Mouse (Mus musculus): ENCODE data around the gene Ebpl. TPM values are rescaled to one million over a fixed set of nuclear protein-coding genes. Genes with fewer than 3 reads are reported as not detected.
A peak's percentile ranks its signal among the peaks of the same experiment; 100 is the strongest.

Gene Ebpl
- polyA plus RNA-seq, 1 experiment from 2014 or later: 6.7 TPM

DNA sequence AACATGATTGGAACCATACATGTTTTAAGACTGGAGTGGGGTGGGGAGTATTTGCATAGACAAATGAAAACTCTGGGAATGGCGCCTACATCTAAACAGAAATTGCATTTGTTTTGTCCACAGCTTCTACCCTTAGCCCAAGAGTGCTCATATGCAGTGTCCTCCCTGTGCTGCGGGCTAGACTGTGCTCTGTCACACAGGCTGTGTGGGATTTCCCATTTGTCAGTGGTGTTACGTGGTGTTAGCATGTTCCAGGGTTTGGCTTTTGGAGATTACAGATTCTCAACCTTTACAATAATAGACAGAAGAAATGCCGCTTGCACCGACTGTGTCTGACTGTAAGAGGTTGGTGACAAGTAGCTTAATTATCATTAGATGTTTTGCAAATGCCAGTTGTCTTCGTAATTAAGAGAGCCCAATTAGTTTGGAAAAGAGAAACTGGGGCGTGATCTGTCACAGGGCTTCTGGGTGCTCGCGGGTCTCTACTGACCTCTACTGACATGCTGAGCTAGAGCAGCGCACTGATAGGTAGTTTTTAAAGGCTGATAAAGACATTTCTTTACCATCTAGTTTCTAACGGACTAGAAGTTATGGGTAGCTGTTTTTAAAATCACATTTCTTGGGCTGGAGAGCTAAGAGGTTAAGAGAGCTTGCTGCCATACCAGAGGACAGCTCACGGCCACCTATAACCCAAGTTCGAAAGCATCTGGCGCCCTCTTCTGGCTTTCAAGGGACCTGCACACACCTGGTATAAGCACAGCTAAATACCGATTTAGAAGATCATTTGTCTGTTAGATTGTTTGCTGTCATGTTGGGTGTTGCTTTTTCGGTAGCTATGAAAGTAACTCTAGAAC is 66.1 kb downstream of the Ebpl start:
- 0 out of 2 replicates have a peak, but pooled peaks have one; percentile 61 for ATAC-seq (replicated peaks; ENCODE audit: low FRiP score)
- Histone ChIP-seq H3K27me3 (replicated peaks; ENCODE audit: control insufficient read depth, insufficient read depth, low read length) (no peaks in the 10 kb centered on the region), H3K4me3 (ENCODE audit: low read depth, low read length) (no peak overlapping the region; the same call in 1 of the 2 replicates), H3K4me2 (peak overlapping the region; percentile 49), H3K9me3 (ENCODE audit: control insufficient read depth, low read length) (no peaks in the 10 kb centered on the region), H3K36me3 (ENCODE audit: control insufficient read depth, insufficient read depth, low read length) (no peaks in the 10 kb centered on the region), H3K9ac (ENCODE audit: low read depth, low read length) (no peak overlapping the region), H3K4me1 (replicated peaks; ENCODE audit: control insufficient read depth, insufficient read depth, low read length) (0 out of 2 replicates have a peak, but pooled peaks cover under 1% of the 10 kb centered on the region), H3K27ac (ENCODE audit: low read depth, low read length) (no peak overlapping the region)
- 45% methylated on average over 16 of the region's 16 CpGs for WGBS
- DNase-seq (ENCODE audit: low spot score): no peak

DNA sequence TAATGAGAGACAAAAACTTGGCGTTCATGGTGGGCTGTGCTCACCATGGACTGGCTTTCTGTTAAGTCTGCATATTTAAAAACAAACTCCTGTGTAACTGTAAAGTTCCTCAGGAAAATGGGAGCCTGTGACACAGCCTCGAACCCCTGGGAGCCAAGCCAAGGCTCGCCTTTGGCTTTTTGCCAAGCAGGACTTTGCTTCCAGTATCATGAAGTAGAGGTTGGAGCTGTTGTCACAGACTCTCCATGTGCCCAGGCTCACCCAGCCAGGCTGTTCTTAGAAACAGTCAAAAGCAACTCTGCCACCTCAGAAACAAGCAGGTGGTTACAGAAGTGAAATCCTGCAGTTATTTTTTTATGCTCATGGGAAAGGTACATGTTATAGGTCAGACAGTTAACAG is 69.6 kb downstream of the Ebpl start:
- Histone ChIP-seq H3K4me1 (replicated peaks; ENCODE audit: control insufficient read depth, insufficient read depth, low read length) (0 out of 2 replicates have a peak, but pooled peaks cover 4% of the 10 kb centered on the region), H3K27ac (ENCODE audit: low read depth, low read length) (no peak overlapping the region), H3K36me3 (ENCODE audit: control insufficient read depth, insufficient read depth, low read length) (no peaks in the 10 kb centered on the region), H3K9ac (ENCODE audit: low read depth, low read length) (no peak overlapping the region), H3K4me2 (no peak overlapping the region), H3K27me3 (replicated peaks; ENCODE audit: control insufficient read depth, insufficient read depth, low read length) (no peaks in the 10 kb centered on the region), H3K4me3 (ENCODE audit: low read depth, low read length) (no peak overlapping the region), H3K9me3 (ENCODE audit: control insufficient read depth, low read length) (no peaks in the 10 kb centered on the region)
- no peak for DNase-seq (ENCODE audit: low spot score)
- ATAC-seq (replicated peaks; ENCODE audit: low FRiP score): no peak
- WGBS: 70% methylated on average over 3 of the region's 3 CpGs

DNA sequence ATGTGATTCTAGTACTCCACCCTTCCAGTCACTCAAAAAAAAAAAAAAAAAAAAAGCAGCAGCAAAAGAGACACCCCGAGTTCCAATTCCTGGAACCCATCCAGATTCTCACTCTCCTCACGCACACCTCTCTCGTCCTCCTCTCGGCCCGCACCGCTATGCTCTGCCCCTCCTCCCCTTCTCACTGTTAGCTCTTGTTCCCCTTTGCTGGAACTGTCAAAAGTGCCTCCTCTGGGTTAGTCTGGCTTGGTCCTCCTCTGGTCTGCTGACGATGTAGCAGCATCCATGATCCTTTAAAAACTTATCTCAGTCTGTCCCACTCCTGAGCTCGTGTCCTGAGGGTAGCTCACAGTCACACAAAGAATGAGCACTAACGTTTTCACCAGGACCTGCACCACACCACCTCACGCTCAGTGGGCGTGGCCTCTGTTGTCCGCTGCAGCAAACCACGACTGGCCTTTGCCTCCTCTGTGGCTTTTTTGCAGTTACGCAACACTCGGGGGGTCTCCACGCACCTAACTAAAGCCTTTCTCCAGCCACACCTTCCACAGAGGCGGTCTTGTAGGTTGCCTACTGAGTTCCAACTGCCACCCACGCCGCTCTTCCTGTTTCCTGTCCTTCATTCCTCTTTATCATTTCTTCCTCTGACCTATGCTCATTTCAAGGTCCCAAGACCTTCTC is 71.5 kb downstream of the Ebpl start:
- Histone ChIP-seq H3K4me3 (ENCODE audit: low read depth, low read length) (peak overlapping the region; percentile 25), H3K9me3 (ENCODE audit: control insufficient read depth, low read length) (no peaks in the 10 kb centered on the region), H3K4me2 (peak overlapping the region; percentile 58), H3K4me1 (replicated peaks; ENCODE audit: control insufficient read depth, insufficient read depth, low read length) (0 out of 2 replicates have a peak, but pooled peaks cover 4% of the 10 kb centered on the region), H3K9ac (ENCODE audit: low read depth, low read length) (no peak overlapping the region), H3K36me3 (ENCODE audit: control insufficient read depth, insufficient read depth, low read length) (no peaks in the 10 kb centered on the region), H3K27me3 (replicated peaks; ENCODE audit: control insufficient read depth, insufficient read depth, low read length) (no peaks in the 10 kb centered on the region), H3K27ac (ENCODE audit: low read depth, low read length) (no peak overlapping the region)
- WGBS: 38% methylated on average over 19 of the region's 19 CpGs
- DNase-seq (ENCODE audit: low spot score): no peak
- no peak for ATAC-seq (replicated peaks; ENCODE audit: low FRiP score)

Other genes starting within 250 kb of the Ebpl start
- gene Sacs, start 222.0 kb downstream of the Ebpl start, polyA plus RNA-seq (2014; fragmentation: Nextera tagmentation; extraction: Ambion mirVana): 3.4 and 3.5 TPM in 2 replicates
- 0.16 TPM in 1 of 2 replicates, not detected in the other for gene Sgcg, start 101.9 kb downstream of the Ebpl start, polyA plus RNA-seq (2014; fragmentation: Nextera tagmentation; extraction: Ambion mirVana)
- 1.1 and 1.4 TPM in 2 replicates for gene Arl11, start 50.7 kb downstream of the Ebpl start, polyA plus RNA-seq (2014; fragmentation: Nextera tagmentation; extraction: Ambion mirVana)
- 67.6 and 78.6 TPM in 2 replicates for gene Kpna3, start 79.4 kb upstream of the Ebpl start, polyA plus RNA-seq (2014; fragmentation: Nextera tagmentation; extraction: Ambion mirVana)
- gene Spryd7, start 196.4 kb upstream of the Ebpl start, polyA plus RNA-seq (2014; fragmentation: Nextera tagmentation; extraction: Ambion mirVana): 24.0 and 24.5 TPM in 2 replicates
- 12.8 and 14.2 TPM in 2 replicates for gene Trim13, start 237.8 kb upstream of the Ebpl start, polyA plus RNA-seq (2014; fragmentation: Nextera tagmentation; extraction: Ambion mirVana)
- gene Kcnrg, start 247.0 kb upstream of the Ebpl start, polyA plus RNA-seq (2014; fragmentation: Nextera tagmentation; extraction: Ambion mirVana): 0.55 and 0.61 TPM in 2 replicates

All from liver, embryonic 11.5 days (tissue).